Mouse (Mus musculus) adrenal gland, postnatal 36 days (tissue): ENCODE data around the gene Th. TPM values are rescaled to one million over a fixed set of nuclear protein-coding genes. Genes with fewer than 3 reads are reported as not detected.

Experiments
- DNase-seq, 2 experiments: peaks; one replicate each; pipeline ENCODE4 v3.0.0; 2021; ENCODE audit warnings: mixed read lengths in 1 of 2
- long read RNA-seq, 2 experiments: library from polyadenylated mRNA; stranded (forward); transcript quantifications; one replicate each; pipeline ENCODE4 v2.0.0; 2021; ENCODE audit warnings: borderline sequencing depth in 2 of 2
- total RNA-seq, 2 experiments: library from RNA; stranded (reverse); gene quantifications; 2 replicates each; pipeline ENCODE4 v1.2.3; 2021

The Th gene
- 100 to 1,000 TPM; 461 to 696 TPM for total RNA-seq
- long read RNA-seq, experiment 1, transcript Th-201 (13 exons, 1,829 nt) = major isoform, 1,703 of 1,921 reads
- long read RNA-seq, experiment 1, partial matches to known transcripts = 103 of 1,921 reads
- long read RNA-seq, experiment 1, other reads (novel, unspliced or antisense) = 115 of 1,921 reads
- long read RNA-seq, experiment 2, transcript Th-201 (13 exons, 1,829 nt) = major isoform, 1,154 of 1,252 reads
- long read RNA-seq, experiment 2, partial matches to known transcripts = 29 of 1,252 reads
- long read RNA-seq, experiment 2, other reads (novel, unspliced or antisense) = 69 of 1,252 reads

DNA sequence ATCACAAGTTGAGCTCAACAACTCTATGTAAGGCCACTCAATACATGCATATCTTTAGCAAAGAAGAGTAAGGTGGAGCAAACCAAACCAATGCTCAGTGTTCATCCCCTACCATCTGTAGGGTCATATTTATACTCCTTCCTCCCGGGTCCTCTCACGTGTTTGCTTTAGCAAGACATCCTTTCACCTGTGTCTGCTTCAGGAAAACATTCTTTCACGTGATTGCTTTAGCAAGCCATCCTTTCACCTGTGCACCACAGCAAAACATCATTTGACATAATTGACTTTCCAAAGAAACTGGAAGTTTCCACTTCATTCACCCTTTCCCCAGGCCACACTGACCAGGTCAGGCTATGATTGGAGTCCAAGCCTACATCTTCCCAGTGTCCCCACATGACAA, at the start of gene Th:
TSS of gene Th (minus strand) at position 101 of the 400 bp plus-strand sequence.
- DNase-seq = no peak

DNA sequence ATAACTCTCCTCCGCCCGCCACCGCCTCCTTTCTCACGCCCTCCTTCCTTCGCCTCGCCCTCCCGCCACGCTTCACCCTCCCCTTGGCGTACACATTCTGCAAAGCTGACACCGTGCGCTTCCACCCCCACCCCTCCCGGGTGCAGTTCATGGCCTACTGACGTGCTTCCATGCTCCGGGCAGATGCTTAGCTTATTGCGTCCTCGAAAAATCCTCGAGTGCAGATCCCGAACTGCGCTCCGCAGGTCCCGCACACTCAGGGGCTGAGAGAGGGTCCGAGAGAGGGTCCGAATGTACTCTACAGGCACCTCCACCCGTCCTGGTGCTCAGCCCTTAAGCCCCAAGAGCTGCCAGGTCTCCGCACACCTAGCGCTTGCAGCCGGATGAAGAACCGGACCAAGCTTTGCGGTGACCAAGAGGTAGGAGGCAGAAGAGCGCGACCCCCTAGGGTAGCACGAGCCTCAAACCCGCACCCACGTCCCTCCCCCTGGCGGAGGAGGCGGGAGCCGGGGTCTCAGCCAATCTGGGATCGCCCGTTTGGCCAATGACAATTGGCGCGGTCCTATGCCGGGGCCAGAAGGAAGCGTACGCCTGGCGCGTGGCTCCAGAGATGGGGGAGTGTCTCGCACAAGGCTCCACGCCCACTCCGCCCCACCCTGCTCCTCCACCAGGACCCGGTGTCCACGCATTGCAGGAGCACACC, 38.0 kb upstream of the Th start, which contains the start of gene Ascl2:
TSS of gene Ascl2 (minus strand) at position 456 of the 703 bp plus-strand sequence.
- DNase-seq = peak; percentile 32 to 33

DNA sequence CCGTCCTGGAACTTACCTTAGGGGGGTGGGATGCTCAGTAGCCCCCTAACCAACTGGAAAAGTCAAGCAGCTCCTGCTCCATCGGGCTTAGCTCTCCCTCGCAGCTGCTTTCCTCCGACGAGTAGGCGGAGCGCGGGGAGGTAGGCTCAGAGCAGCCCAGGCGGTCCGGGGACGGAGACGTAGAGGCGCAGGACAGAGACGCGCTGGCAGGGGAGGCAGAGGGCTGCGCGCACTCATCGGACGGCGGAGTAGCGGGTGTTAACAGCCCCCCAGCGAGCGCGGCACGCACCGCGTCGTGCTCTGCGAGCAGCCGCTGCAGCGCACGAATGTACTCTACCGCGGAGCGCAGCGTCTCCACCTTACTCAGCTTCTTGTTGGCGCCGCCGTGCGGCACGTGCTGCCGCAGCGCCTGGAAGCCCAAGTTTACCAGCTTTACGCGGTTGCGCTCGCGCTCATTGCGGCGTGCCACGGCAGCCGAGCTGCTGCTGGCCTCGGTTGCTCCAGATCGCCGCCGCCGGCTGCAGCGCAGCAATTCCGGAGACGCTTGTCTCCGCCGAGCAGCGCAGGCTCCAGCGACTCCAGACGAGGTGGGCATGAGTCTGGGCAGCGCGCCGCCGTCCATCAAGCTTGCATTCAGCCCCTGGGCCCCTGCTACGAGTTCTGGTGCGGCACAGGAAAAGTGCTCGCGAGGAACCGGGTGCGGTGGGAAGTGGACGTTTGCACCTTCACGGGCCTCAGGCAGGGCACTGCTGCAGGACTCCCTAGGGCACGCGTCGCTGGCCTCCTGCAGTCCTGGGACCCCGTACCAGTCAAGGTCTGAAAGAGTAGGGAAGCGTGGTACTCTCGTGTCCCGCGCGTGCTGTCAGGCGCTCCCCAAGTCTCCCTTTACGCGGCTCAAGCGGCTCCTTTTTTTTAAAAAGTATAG, 37.2 kb upstream of the Th start:
- peak; percentile 63 to 66 for DNase-seq

DNA sequence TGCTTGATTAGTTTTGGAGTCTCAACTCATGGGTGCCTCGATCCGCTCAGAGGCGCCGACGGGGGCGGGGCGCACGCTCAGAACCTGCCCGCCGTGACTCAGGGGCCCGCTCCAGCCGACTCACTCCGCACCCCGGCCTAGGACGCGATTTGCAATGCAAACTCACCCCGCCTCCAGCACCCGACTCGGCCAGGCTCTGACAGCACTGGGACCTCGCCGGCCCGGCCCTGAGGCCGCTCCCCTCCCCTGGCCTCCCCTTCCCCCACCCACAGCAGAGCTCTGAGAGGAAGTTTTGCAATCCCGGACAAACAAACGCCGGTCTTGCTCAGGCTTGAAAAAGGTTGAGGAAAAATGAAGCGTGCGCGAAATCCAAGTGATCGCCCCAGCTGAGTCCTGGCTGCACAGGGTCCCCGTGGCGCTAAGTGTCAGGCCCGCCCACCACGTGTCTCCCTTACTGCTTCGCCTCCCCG, 36.5 kb upstream of the Th start:
- peak; percentile 83 to 86 for DNase-seq

DNA sequence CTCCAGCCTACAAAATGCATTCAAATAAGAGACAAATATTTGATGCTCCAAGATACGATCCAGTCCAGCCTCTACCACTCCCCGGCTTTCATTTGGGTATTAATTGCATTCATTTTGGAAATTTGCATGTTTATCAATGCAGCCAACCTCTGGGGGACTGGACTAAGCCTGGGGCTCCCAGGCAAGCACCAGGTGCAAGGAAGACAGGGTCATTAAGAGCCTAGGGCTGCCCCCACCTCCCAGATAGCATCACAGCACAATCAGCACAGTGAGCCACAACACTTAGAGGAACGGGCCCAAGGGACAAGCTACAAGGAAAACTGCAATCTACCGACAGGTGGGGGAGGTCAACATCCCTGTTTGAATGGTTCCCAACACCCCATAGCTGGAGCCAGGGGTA, 28.8 kb upstream of the Th start:
- no peak for DNase-seq

DNA sequence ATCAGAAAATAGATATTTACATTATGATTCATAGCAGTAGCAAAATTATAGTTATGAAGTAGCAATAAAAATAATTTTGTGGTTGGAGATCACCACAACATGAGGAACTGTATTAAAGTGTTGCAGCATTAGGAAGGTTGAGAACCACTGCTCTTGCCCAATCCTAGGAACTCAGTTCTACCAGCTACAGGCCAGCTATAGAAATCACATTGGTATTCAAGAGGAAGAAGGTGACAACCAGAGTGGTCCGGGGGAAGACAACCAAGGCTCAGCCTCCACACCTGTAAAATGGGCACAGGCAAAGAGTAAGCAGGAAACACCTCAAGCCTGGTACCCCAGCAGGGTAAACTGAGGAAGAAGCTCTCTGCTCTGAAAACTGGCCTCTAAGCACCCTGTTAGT, 27.9 kb upstream of the Th start:
- DNase-seq = no peak

DNA sequence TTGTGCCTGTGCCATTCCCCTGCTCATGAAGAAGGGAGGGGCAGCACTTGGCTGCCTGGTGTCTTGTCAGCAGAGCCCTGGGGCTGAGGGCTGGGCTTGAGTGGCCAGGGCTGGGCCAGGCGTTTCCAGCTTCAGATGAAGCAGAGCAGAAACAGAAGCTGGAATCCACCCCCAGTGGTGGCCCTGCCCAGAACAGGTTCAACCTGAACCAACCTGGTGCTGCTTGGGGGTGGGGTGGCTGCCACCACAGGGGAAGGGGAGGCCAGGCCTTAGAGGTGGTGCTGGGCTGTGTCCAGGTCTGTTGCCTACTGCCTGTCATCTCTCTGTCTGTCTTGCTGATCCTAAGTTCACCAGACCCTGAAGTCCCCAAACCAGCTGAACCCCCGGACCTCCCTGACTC, 25.1 kb upstream of the Th start:
- no peak for DNase-seq

DNA sequence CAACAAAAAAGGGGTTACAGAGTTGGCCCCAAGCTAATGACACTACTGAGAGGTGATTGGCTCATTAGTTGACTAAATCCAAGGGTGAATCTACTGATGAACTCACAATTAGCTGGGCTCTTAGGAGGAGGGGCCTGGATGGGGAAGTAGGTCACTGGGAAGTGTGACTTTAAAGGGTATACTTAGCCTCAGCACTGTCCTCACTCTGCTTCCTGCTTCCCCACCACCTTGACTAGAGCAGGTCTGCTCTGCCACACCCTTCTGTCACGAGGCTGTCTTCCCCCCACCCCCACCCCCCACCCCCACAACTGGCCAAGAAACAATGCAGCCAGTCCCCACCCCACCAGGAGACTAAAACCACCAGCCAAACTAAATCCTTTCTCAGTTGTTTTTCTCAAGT, 18.6 kb upstream of the Th start:
- DNase-seq = no peak

DNA sequence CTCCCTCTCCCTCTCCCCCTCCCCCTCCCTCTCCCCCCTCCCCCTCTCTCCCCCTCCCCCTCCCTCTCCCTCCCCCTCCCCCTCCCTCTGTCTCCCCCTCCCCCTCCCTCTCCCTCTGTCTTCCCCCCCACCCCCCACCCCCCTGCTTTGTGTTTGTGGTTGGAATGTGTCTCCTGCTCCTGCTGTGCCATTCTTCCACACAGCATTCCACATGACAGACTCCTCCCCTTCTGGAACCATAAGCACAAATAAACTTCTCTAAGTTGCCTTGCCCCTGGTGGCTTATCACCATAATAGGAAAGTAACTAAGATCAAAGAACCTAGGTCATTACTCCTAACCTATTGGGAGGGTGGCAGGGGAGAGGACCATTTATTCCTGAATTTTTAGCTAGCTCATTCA, 6.7 kb upstream of the Th start:
- no peak for DNase-seq

DNA sequence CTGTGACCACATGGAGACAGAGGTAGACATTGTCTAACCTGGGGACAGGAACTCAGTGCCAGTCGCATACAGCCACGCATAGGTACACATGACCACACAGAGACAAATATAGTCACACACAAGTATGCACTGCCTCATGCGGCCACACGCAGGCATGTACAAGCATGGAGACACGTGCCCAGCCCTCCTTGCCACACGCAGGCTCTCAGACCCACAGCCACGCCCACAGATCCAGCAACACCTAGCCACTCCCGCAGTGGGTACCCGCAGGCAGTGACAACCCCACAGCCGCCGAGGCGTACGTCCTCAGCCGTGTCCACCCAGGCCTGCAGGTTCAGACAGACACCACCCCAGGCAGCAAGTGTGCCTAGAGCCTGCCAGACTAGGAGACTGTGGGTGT, 4.8 kb upstream of the Th start:
- no peak for DNase-seq

DNA sequence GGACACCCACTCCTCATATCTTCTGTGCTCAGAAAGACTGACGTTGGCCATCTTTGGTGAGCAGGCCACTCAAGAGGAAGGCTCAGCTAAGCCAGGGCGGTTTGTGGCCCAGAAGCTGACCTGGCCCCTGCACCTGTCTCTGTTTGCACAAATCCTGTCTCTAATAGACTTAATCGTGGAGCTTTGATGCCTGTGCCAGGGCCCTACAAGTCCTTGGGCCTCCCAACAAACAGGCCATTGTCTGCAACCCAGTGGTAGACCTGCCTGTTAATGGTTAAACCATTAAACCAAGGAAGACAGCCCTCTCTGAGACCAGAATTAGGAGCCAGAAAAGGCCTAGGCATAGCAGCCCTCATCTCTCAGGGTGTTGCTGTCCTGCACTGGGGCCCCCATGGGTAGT, 1.5 kb upstream of the Th start:
- no peak for DNase-seq

DNA sequence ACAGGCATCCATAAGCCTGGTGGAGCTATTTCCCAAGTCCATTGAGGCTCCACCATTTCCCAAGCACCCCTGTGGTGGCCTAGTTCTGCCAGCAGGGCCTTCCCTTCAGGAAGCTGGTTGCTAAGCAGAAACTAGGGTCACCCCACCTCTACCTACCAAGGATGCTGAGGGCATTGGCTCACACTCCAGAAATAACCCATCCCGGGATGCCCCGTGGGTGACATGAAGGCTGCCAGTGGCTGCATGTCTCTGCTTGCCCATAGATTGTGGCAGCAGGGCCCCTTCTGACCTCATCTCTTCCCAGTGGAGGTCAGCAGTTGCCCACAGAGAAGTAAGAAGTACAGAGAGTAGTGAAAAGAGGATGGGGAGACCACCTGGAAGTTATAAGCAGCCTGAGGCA, 1.4 kb downstream of the Th start:
- DNase-seq = no peak

DNA sequence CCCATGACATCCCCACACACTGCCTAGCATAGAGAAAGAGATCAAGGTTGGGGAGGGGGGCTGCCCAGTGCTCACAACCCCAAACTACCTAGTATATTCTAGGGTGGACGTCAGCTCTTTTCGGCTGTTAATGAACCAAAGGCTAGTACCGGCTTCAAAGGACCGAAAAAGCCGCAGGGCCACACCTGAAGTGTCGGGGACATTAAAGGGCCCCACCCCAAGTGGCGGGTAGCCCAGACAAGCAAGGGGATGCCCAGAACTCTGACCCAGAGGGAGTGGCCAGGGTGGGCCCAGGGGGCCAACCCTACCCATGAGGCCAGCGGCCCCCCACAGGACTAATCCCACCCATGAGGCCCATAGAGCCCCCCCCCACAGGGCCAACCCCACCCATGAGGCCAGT, 3.6 kb downstream of the Th start:
- no peak for DNase-seq

DNA sequence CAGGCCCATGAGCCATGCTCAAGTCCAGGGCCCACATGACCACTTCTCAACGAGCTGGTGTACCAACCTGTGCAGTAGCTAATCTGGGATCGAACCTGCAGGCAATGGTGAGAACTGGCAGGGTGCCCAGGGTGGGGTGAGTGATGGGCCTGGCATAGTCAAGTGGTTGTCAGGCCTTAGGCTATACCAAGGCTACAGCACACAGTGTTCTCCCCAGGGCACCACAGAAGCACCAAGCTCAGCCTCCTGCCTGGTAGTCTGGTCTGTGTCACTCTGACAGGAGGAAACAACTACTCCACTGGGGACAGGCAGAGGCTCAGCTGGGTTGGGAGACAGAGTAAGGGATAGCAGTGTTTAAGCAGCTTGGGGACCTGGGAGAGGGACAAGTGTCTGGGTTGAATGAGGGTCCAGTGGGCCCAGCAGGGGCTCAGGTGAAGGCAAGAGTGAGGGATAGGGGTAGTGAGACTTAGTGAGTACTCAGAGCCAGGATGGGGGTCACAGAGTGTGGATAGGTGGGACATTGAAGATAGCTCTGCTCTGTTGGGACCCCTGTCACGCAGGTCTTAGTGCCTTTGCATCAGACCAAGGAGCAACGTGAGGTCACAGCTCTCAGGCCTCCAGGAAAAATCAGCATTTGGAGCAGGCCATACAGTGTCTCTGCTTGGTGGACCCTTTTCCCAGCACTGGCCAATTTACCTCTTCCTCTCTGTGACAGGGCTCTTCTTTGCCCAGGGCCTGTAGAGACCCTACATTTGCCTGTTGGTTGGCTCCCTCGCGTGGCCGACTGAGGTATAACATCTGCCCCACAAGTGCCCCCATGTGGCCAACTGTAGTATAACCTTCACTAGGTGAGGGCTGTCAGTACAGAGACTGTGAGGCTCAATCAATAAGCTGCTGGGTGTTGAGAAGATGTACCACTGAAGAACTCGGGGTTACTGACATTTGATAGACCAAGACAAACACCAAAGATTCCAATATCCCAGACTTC, 12.0 kb downstream of the Th start:
- DNase-seq = peak; percentile 80 to 82

DNA sequence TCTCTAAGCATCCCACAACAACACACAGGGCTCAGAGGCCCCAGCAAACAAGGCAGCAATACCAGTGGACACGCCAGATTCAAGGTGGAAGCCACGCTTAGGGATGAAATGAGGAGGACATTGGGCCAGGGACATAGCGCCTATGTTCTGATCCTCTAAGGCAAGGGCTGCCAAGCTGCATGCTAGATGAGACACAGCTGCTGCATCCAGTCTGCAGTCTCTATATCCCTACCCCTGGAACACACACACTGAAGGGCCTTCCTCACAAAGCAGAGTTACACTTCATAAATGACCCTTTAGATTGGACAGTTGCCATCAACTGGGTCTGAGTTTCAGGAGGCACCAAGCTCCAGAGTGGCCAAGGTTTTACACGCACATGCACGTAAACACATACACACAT, 13.3 kb downstream of the Th start:
- DNase-seq = no peak

DNA sequence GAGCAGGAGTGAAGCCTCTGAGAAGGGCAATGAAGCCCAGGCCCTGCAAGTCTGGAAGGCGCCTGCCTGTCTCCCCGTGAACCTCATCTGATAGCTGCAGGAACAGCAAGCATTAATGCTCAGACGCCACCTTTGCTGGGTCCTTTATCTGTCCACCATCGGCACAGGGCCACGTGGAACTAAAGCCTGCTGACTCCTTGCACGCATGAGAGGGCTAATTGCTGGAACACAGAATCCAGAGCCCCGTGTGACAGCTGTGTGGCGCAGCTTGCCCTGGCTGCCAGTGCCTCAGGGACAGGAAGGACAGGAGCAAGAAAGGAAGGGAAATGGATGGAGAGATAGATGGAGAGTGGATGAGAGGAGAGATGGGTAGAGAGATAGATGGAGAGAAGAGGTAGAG, 14.8 kb downstream of the Th start:
- no peak for DNase-seq

DNA sequence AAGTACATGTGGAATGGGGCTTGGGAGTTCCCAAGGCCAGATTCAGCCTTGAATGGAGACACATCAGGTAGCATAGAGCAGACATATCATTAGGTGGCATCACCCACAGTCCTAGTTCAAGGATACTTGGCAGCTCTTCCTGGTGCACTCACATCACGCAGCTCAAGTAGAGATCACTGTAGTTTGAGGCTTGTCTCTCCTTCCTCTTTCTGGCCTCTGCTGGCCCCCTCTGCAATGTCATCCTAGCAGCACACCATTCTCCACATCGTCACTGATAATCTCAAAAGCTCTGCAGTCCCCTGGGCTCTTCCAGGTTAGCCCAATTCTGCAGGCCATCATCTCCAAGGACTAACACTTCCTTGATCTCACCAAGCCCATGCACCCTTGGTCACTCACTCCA, 19.2 kb downstream of the Th start:
- no peak for DNase-seq

DNA sequence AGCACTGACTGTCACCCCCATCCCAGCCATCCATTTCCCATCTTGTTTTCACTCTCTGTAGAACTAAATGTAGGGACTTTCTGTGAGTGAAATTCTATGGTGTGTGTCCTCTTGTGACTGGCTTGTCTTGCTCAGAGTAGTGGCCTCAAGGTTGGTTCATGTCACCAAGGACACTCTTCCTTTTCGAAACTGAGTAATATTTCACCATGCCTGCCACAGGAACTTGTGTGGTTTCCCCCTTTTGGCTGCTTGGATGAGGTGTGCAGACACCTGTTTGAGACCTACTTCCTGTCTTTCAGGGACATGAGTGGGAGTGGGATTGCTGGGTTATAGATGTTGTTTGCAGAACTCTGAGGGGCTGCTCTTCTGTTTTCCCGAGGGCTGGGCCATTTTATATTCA, 20.8 kb downstream of the Th start:
- DNase-seq = no peak

DNA sequence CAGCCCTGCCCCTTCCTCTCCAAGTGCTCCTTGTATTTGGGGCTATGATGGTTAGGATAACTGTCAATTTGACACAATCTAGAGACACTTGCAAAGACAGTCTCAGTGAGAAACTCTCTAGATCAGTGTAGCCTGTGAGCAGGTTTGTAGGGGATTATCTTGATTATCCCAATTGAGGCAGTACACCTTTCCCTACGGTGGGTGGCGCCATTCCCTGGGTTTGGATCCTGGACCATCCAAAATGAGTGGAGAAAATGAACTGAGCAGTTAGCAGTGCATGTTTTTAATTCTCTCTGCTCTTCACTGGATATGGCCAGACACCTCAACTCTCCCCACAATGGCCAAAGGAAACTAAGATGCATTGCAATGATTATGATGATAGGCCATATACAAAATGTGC, 21.3 kb downstream of the Th start:
- no peak for DNase-seq

DNA sequence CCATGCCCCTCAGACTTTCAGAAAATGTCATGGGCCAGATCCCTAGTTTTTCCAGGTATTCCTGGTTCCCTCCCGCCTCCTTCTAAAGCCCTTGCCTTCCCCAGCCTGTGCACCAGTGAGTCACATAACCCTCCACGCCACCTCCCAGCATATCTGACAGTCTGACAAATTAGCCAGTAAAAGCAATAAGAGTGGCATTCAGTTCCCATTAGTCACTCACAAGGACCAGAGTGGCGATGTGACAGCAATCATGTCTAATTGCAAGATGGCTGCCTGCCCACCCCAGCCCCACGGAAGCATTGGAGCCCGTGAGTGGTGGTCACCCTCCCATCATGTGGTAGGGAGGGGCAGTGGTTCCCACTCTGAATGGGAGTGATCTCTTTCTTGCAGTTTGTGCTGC, 25.3 kb downstream of the Th start:
- peak; percentile 47 to 54 for DNase-seq

DNA sequence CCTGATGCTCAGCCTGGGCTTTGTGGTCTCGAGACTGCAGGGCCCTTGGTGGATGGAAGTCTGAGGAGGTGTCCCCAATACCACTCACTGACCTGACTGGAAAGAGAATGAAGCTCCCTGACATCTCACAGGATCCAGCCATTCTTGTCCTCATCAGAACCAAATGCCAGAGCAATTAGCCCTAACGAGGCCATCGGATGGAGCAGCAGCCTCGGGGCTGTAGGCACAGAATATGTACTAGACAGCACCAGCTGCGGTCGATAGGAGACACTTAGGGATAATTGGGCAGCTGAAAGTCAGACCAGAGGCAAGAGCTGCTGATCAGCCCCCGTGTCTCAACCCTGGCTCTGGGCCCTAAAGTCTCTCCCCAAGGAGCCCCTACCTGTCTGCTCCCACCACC, 26.6 kb downstream of the Th start:
- DNase-seq = no peak

DNA sequence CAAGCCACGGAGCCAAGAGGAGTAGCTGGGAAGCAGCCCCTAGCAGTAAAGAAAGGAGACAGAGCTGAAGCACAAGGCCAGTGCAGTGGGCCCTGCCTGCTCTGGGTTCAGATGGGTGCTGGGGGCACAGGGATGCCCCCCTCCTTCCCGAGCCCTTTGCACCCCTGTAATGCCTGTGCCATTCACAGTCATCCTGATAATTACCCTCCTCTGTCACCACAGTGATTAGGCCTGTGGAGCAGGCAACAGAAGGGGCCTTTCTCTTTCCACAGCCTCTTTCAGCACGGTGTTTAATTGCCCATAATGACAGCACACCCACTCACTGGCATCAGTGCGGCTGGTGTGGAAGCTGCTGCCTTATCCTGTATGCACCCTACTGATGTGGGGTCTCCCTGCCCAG, 28.0 kb downstream of the Th start:
- DNase-seq = no peak
